Mouse (Mus musculus): ENCODE data around the gene Nktr. TPM values are rescaled to one million over a fixed set of nuclear protein-coding genes. Genes with fewer than 3 reads are reported as not detected.

The Nktr gene
- polyA plus RNA-seq, 1 experiment from 2014 or later: 54.5 TPM

GRCm38 (mm10) chr9:121784801-121785200 is 65.8 kb downstream of the Nktr start:
- POLR2A ChIA-PET: no interaction called here
- no peaks in the 10 kb centered on the region for H3K27me3 ChIP-seq
- no peak for TF ChIP-seq CTCF (IDR thresholded peaks at IDR 0.05)
- DNase-seq (ENCODE audit: low read depth, low spot score) (no peak), ATAC-seq (no peak)
- CTCF ChIA-PET: no interaction called here
- in situ Hi-C loops (cut with MboI; ENCODE audit: low pct_unique_long_range_greater_than_20kb): no loop called here

- ATAC-seq: no peak
- POLR2A ChIA-PET: no interaction called here
- CTCF ChIA-PET: no interaction called here
Measured at GRCm38 (mm10) chr9:121785261-121785660, 66.3 kb downstream of the Nktr start.

GRCm38 (mm10) chr9:121786359-121786758 is 67.4 kb downstream of the Nktr start:
- in situ Hi-C loops (cut with MboI; ENCODE audit: low pct_unique_long_range_greater_than_20kb): no loop called here
- no peak for TF ChIP-seq CTCF (IDR thresholded peaks at IDR 0.05)
- no peak for DNase-seq (ENCODE audit: low read depth, low spot score)
- no peaks in the 10 kb centered on the region for H3K27me3 ChIP-seq
- no peak for ATAC-seq
- CTCF ChIA-PET: no interaction called here
- POLR2A ChIA-PET: no interaction called here

More at GRCm38 (mm10) chr9:121785261-121785660, 66.3 kb downstream of the Nktr start:
- no peaks in the 10 kb centered on the region for H3K27me3 ChIP-seq
- no peak for DNase-seq (ENCODE audit: low read depth, low spot score)
- TF ChIP-seq CTCF (IDR thresholded peaks at IDR 0.05): no peak
- in situ Hi-C loops (cut with MboI; ENCODE audit: low pct_unique_long_range_greater_than_20kb): no loop called here

GRCm38 (mm10) chr9:121791206-121791605 is 72.2 kb downstream of the Nktr start:
- no peaks in the 10 kb centered on the region for H3K27me3 ChIP-seq
- ChIA-PET CTCF (no interaction called here), POLR2A (no interaction called here)
- in situ Hi-C loops (cut with MboI; ENCODE audit: low pct_unique_long_range_greater_than_20kb): no loop called here
- no peak for TF ChIP-seq CTCF (IDR thresholded peaks at IDR 0.05)
- DNase-seq (ENCODE audit: low read depth, low spot score) (no peak), ATAC-seq (peak; percentile 61)

DNA sequence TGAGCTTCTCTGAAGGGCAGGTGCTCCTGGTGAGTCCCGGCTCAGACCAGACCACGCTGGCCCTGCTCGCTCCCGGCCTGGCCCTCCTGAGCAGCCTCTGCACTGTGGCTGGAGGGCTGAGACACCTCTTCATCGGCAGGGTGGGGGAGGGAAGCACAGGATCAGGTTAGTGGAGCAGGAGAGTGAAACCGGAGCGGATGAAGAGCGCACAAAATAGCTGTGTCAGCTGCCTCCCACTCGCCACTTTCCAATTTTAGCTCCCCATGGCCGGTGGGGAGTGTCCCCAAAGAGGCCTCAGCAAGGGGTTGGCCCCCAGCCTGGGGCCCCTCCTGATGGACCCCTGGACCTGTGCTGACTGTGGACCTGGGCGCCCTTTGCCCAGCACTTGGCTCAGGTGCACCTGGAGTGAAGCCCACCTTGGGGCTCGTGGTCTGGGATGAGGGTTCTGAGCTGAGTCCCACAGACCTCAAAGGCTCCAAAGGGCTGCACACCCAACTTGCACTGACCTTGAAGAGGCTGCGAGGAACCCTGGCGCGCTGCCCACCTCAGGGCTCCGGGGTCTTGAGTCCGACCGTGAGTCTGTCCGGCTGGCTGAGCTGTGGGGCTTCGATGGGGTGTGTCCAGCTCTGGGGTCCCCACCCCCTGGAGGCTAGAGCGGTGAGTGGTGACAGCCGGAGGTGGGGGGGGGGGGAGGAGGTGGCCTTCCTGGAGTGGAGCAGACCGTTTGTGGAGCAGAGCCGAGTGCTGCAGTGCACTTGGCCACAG is 73.0 kb downstream of the Nktr start, which contains the start of gene Hhatl:
Gene Hhatl, minus strand, starts transcription at position 751 of the 765 bp plus-strand sequence.
- CTCF ChIA-PET: no interaction called here
- no peak for TF ChIP-seq CTCF (IDR thresholded peaks at IDR 0.05)
- ATAC-seq (no peak), DNase-seq (ENCODE audit: low read depth, low spot score) (no peak)
- POLR2A ChIA-PET: no interaction called here
- no peaks in the 10 kb centered on the region for H3K27me3 ChIP-seq
- in situ Hi-C loops (cut with MboI; ENCODE audit: low pct_unique_long_range_greater_than_20kb): no loop called here

GRCm38 (mm10) chr9:121794972-121795539 is 76.1 kb downstream of the Nktr start:
- ATAC-seq: no peak
- in situ Hi-C loops (cut with MboI; ENCODE audit: low pct_unique_long_range_greater_than_20kb): no loop called here
- POLR2A ChIA-PET: interaction anchor here (0.5 kb wide), 1 partner anchor 140 kb away, joined by 3 read pairs; no protein-coding TSS in a partner anchor
- peaks cover 4% of the 10 kb centered on the region for H3K27me3 ChIP-seq
- no peak for DNase-seq (ENCODE audit: low read depth, low spot score)
- CTCF ChIA-PET: no interaction called here
- TF ChIP-seq CTCF (IDR thresholded peaks at IDR 0.05): no peak

GRCm38 (mm10) chr9:121797722-121798121 is 78.8 kb downstream of the Nktr start:
- ChIA-PET POLR2A (no interaction called here), CTCF (interaction anchor here (1.5 kb wide), 1 partner anchor 9 kb away, joined by 3 read pairs; no protein-coding TSS in a partner anchor)
- peaks cover 4% of the 10 kb centered on the region for H3K27me3 ChIP-seq
- DNase-seq (ENCODE audit: low read depth, low spot score): no peak
- in situ Hi-C loops (cut with MboI; ENCODE audit: low pct_unique_long_range_greater_than_20kb): no loop called here
- TF ChIP-seq CTCF (IDR thresholded peaks at IDR 0.05): no peak
- ATAC-seq: no peak

- DNase-seq (ENCODE audit: low read depth, low spot score): no peak
- no peak for ATAC-seq
- no peak for TF ChIP-seq CTCF (IDR thresholded peaks at IDR 0.05)
- ChIA-PET CTCF (interaction anchor here (1.7 kb wide), 1 partner anchor 49 kb away, joined by 3 read pairs; no protein-coding TSS in a partner anchor), POLR2A (no interaction called here)
- in situ Hi-C loops (cut with MboI; ENCODE audit: low pct_unique_long_range_greater_than_20kb): no loop called here
- peaks cover 4% of the 10 kb centered on the region for H3K27me3 ChIP-seq
Measured at GRCm38 (mm10) chr9:121798887-121799520, 80.0 kb downstream of the Nktr start.

- POLR2A ChIA-PET: no interaction called here
- in situ Hi-C loops (cut with MboI; ENCODE audit: low pct_unique_long_range_greater_than_20kb): no loop called here
- no peak for ATAC-seq
- no peak for TF ChIP-seq CTCF (IDR thresholded peaks at IDR 0.05)
- no peak for DNase-seq (ENCODE audit: low read depth, low spot score)
- CTCF ChIA-PET: interaction anchor here (1.2 kb wide), 1 partner anchor 31 kb away, joined by 3 read pairs; no protein-coding TSS in a partner anchor
- peaks cover 2% of the 10 kb centered on the region for H3K27me3 ChIP-seq
Measured at GRCm38 (mm10) chr9:121802747-121803146, 83.8 kb downstream of the Nktr start.

Other genes with a start within 250 kb of the Nktr start
- not detected for gene Cck, start 223.5 kb upstream of the Nktr start, polyA plus RNA-seq (2021)
- gene Lyzl4, start 77.1 kb upstream of the Nktr start, polyA plus RNA-seq (2021): not detected
- not detected for gene Vipr1, start 76.5 kb upstream of the Nktr start, polyA plus RNA-seq (2021)
- gene Sec22c, start 13.7 kb upstream of the Nktr start, polyA plus RNA-seq (2021): 12.7 TPM
- gene Ss18l2, start 8.8 kb upstream of the Nktr start, polyA plus RNA-seq (2021): 63.8 TPM
- gene Zfp651, start 40.2 kb downstream of the Nktr start, polyA plus RNA-seq (2021): 64.7 TPM
- gene Klhl40, start 58.4 kb downstream of the Nktr start, polyA plus RNA-seq (2021): not detected
- gene Hhatl, start 73.3 kb downstream of the Nktr start, polyA plus RNA-seq (2021): not detected
- gene Ccdc13, start 120.3 kb downstream of the Nktr start, polyA plus RNA-seq (2021): 0.03 TPM
- gene Higd1a, start 139.2 kb downstream of the Nktr start, polyA plus RNA-seq (2021): 108 TPM
- gene Ackr2, start 179.2 kb downstream of the Nktr start, polyA plus RNA-seq (2021): not detected
- not detected for gene Cyp8b1, start 197.1 kb downstream of the Nktr start, polyA plus RNA-seq (2021)
- 0.23 TPM for gene Fam198a, start 231.8 kb downstream of the Nktr start, polyA plus RNA-seq (2021)

Measured in Patski (cell line).